Mouse (Mus musculus) frontal cortex, postnatal 10 days (tissue): ENCODE results near the gene Fat2.

Experiments
- DNase-seq, 2 experiments: peaks; one replicate each; pipeline ENCODE4 v3.0.0; 2022; ENCODE audit warnings: low spot score in 2 of 2, mixed read lengths in 1 of 2

Gene Fat2

DNA sequence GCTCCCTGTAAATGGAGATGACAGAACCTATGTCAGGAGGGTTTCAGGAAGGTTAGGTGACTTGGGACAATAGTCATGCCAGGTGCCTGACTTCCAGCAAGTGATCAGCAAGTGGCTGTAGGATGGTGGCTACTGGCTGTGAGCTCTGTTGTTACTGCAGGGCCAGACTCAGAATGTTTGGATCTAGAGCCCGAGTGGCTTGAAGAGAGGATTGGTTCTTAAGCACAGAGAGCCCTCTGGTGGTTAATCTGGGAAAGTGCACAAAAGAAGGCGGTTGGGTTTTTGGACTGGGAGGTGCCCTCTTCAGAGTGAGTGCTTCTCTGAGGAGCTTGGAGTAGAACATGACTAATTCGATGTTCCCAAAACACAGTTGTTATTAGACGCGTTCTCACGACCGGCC, 95.8 kb downstream of the Fat2 start:
- DNase-seq = peak; percentile 33 to 70

DNA sequence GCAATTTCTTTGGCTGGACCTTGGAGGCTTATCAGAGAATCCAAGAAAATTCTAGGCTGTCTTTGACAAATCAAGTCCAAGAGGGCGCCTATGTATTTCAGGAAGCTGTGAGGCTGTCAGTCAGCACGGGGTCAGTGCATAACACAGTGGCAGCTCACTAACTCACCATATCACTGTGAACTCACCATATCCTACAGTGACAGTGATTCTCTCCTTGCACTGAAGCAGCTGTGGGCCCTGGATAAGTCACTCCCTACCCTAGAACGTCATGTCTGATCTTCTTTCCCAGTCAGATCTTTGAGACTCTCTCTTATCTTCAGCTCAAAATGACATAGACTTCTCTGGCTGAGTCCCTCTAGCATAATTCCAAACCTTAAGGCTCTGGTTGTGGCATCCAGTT, 96.9 kb downstream of the Fat2 start:
- DNase-seq = no peak

GRCm38 (mm10) chr11:55236815-55237214, 99.5 kb downstream of the Fat2 start:
- no peak for DNase-seq

DNA sequence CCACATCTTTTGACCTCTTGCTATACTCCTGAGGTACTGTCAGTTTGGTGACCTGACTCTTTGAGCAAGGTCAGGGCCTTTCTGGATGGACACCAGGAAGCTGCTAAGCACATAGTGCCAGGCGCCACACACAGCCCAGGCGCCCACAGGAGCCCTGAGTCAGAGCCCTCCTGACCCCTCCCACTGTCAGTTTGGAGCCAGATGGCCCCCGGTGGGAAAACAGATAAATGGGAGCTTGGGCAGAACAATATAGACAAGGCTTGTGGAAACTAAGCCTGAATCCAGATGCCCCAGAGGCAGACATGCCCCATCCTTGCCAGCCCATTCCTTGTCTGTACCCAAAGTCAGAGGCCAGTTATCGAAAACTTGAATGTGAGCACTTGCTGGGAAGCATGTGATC, 101.6 kb downstream of the Fat2 start:
- no peak for DNase-seq

DNA sequence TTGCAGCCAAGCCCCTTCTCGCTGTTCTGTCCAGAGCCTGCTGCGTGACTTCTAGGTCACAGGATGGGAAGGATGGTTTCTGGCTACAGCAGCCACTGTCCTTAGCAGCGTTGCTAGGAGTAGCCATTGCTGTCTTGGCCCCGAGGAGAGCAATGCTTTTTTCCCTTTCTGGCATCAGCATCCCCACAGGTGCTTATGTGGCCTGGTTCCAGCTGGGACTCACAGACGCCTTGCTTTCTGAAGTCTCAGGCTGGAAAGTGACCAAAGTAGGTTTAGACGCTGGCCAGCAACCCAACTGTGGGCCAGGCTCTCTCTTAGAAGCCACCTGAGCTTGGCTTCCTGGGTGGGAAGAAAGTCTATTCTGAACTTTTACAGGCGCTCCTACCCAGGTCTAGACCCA, 102.1 kb downstream of the Fat2 start:
- no peak for DNase-seq

DNA sequence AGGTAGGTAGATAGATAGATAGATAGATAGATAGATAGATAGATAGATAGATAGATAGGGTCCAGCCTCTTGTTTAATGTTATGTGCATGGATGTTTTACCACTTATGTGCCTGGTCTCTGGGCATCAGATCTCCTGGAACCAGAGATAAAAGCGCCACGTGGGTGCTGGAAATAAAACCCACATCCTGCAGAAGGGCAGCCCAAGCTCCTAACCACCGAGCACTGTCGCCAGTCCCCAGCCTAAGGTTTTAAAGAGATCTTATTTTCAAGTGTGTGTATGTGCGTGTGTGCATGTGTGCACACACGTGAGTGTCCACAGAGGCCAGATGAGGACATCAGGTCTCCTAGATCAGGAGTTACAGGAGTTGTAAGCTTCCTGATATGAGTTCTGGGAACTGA, 105.3 kb downstream of the Fat2 start:
- no peak for DNase-seq

- DNase-seq = no peak
Observed at GRCm38 (mm10) chr11:55221306-55221705, 115.1 kb downstream of the Fat2 start.

GRCm38 (mm10) chr11:55218473-55218872, 117.9 kb downstream of the Fat2 start:
- DNase-seq = no peak

DNA sequence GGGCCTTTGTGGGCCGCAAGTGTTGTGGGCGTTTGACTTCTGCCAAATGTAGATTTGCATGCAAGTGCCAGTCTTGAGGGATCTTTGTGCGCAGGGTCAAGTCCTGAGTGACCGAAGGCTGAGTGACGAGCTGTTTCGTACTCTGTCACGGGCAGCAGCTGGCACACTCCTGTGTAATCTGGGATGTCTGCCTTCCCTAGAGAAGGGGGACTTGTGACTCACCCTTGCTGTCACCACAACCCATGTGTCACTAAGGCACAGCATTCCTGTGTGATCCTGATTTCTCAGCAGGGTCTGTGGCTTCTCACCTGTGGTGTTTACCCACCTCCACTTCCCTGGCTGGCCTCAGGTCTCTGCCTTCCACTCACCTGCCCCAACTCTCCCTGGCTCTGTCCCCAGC, 118.5 kb downstream of the Fat2 start:
- no peak for DNase-seq

GRCm38 (mm10) chr11:55217418-55217817, 118.9 kb downstream of the Fat2 start:
- DNase-seq = no peak

- no peak for DNase-seq
Observed at GRCm38 (mm10) chr11:55216830-55217229, 119.5 kb downstream of the Fat2 start.

DNA sequence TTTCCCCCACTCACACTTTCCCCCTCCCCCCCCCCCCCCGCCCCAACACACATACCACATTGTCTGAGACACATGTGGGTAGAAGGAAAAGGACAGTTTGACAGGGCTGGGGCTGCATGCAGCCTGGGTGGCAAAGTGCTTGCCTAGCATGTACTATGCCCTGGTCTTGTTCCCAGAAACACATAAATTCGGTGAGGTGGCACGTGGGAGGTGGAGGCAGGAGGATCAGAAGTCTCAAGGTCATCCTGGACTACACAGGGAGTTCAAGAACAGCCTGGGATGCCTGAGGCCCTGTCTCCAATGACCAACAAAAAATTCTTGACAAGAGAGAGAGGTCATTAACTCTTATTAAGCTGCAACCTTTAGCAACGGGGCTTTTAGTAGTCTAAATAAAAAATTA, 120.3 kb downstream of the Fat2 start:
- no peak for DNase-seq

DNA sequence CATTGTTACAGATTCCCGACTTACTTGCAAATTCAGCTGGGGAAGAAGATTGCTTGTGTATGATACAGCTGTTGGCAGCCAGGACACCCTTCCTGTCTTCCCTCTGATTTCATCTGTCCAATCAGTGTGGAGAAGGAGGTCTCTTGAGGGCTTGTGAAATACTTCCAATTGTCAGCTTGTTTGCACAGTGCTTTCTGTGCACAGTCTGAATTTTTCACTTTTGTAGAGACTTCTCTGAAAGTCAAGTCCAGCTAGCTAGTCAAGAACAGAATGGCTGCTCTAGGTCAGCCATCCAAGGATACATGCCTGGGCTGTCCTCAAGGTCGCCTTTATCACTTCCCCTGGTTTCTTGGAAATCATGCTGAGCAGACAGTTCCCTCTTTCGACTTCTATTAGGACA, 121.4 kb downstream of the Fat2 start:
- DNase-seq = no peak

- no peak for DNase-seq
Observed at GRCm38 (mm10) chr11:55214161-55214560, 122.2 kb downstream of the Fat2 start.

DNA sequence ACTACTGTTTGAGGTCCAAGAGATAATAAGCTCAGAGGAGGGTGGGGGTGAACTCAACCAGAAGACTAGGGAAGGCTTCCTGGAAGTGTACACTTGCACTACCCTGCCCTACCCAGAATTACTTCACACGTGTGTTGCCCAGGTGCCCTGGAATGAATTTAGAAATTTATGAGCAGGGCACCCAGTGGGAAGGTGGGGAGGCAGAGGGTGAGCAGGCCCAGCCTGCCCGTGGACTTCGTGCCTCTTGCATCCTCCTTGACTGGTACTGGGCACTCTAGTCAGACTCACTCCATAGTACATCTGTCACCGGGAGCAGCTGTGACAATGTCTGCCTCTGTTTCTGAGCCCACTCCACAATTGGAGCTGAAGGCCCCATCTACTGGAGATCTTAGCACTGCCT, 122.8 kb downstream of the Fat2 start:
- DNase-seq = no peak

- DNase-seq = no peak
Observed at GRCm38 (mm10) chr11:55209626-55210353, 126.6 kb downstream of the Fat2 start.

DNA sequence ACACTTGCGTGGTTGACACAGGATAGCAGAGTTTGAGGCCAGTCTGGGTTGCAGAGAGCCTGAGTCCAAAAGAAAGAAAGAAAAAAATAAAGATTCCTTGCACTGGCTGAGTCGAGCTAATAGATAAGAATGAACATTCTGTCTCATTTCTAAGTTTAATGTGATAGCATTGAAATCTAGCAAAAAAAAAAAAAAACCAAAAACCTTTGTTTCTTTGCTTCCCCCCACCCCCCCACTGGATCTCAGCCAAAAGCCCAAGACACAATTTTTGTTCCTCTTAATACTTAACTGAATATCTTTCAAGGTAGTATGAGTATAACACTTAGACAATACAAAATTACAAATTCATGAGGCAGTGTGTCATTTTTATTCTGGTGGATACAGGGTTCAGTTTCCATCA, 127.3 kb downstream of the Fat2 start:
- DNase-seq = no peak

DNA sequence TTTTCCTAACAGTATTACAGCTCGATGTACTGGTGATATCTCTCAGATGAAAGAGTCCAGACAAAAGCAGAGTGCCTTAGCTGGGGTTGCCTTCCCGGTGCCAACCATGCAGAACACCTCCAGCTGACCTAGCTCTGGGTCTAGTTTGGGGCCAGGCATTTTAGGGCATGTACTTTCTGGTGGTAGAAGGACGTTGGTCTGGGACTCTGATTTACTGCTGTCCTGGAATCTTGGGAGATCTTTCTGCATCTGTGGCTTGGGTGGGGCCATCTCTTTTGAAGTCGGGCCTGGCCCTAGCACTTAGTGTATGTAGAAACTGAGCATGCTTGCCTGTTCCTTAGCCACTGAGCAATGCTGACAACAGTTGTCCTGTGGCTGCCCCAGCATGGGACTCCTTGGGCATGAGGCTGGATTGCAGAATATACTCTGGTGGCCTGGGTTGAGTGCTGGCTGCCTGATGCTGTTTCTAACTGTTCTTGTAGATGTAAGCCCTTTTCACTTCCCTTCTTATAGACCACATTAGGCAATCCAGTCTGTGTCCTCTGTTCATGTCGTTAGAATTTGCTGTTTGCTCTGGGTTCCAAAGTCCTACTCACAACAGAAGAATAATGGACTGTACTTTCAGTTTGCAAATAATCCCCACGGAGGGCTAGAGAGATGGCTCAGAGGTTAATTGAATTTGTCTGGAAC, 128.2 kb downstream of the Fat2 start:
- DNase-seq = no peak

GRCm38 (mm10) chr11:55204602-55205001, 131.8 kb downstream of the Fat2 start:
- DNase-seq = peak in 1 of 2 experiments; percentile 31

DNA sequence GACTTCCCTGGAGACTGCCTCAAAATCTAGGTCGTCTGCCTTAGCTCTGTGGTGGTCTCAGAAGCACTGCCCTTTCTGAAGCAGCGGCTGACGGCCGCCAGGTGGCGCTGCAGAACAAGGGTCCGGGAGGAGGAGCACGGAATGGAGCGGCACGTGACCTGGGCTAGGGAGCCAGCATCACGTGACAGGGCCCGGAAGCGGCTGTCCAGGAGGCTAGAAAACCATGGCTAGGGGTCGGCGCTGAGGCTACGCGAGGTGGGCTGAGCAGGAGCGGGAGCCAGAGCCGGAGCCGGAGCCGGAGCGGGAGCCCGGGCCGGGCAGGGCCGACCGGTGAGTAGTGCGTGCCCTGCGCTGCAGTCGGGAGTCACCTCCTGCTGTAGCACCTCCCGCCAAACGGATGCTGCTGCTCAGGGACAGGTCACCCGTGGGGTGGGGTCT, 132.2 kb downstream of the Fat2 start, which contains the start of gene Slc36a1:
Slc36a1 (plus strand) TSS at position 192 of the 438 bp plus-strand sequence.
- peak; percentile 87 to 97 for DNase-seq
